Mouse (Mus musculus) gonadal fat pad, adult 2 months (tissue): ENCODE measurements around the gene Aurkaip1. TPM values are rescaled to one million over a fixed set of nuclear protein-coding genes. Genes with fewer than 3 reads are reported as not detected.

ENCODE experiments used
- DNase-seq: peaks from one replicate; pipeline ENCODE4 v3.0.0-alpha.2; 2012; ENCODE audit warnings: low read depth
- polyA plus RNA-seq: library from polyadenylated mRNA; depleted of rRNA; stranded (reverse); fragments of >200 nt; gene quantifications from 2 replicates; pipeline ENCODE4 v1.2.3, GENCODE M21; 2012

Aurkaip1 gene
- polyA plus RNA-seq, 1 experiment = 145 TPM

DNA sequence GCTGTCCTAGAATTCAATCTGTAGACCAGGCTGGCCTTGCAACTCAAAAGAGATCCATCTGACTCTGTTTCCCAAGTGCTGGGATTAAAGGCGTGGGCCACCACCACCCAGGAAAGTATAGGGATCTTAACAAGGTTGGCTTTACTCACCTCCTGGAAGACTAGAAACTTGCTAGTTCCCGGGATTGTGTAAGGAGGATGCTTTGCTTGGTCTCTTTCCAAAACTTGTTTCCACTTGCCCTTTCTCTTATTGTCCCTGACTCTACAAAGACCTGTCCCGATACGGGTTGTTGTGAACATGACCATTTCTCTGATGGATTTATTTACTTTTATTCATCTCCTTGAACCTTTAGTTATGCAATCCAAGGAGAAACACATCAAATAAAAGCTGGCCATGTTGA lies 1.2 kb upstream of the Aurkaip1 start:
- peak; percentile 97 for DNase-seq

GRCm38 (mm10) chr4:155830596-155830995 lies 476 bp upstream of the Aurkaip1 start:
- DNase-seq = no peak

DNA sequence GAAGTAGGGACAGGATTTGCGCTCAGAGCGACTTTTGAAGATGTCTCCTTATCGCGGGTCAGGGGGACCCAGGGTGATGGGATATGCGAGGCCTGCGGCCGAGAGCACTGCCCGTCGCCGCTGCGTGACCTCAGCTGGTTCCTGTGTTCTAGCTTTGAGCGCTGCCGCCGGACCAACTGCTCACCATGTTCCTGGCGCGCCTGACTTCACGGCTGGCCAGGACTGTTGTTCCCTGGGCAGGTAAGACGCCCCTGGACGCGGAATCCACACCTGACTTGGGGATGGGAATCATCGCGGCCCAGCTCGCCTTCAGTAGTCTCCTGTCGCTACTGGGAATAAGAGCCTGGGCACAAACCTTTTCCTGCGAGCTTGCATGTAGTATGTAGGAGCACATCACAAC lies 759 bp downstream of the Aurkaip1 start:
- no peak for DNase-seq

DNA sequence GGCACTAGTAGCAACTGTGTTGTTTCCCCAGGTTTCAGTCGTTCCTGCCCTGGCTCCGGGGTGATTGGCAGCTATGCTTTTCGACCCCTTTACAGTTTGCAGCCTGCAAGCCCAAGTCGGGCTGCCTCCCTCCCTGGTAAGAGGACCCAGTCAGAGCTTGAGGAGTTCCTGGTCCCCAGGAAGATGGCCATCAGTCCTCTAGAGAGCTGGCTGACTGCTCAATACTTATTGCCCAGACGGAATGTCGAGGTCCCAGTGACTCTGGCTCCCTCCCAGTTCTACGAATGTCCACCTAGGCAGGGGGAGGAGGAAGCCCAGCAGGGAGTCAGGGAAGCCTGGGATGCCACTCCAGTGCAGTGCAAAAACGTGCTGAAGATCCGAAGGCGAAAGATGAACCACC lies 1.2 kb downstream of the Aurkaip1 start:
- no peak for DNase-seq

DNA sequence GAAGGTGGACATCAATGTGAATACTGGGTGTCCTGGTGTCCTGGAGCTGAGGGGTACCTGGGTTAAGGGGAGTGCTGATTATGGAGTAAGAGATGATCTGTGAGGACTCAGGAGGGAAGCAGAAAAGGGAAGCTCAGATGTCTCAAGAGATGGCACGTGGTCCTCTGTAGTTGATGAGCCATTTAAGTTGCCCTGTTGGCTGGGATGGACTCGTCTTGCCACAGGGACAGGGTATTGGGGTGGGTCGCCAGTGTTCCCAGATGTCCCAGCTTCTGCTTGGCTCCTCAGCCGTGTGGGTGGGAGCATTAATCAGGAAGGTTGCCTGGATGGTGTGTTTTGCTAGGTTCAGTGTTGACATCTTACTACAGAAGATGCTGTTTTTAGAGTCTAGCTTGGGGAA lies 2.2 kb downstream of the Aurkaip1 start:
- DNase-seq = no peak

- no peak for DNase-seq
Measured at GRCm38 (mm10) chr4:155833836-155834235, 2.8 kb downstream of the Aurkaip1 start.

- no peak for DNase-seq
Measured at GRCm38 (mm10) chr4:155837404-155838010, 6.4 kb downstream of the Aurkaip1 start.

DNA sequence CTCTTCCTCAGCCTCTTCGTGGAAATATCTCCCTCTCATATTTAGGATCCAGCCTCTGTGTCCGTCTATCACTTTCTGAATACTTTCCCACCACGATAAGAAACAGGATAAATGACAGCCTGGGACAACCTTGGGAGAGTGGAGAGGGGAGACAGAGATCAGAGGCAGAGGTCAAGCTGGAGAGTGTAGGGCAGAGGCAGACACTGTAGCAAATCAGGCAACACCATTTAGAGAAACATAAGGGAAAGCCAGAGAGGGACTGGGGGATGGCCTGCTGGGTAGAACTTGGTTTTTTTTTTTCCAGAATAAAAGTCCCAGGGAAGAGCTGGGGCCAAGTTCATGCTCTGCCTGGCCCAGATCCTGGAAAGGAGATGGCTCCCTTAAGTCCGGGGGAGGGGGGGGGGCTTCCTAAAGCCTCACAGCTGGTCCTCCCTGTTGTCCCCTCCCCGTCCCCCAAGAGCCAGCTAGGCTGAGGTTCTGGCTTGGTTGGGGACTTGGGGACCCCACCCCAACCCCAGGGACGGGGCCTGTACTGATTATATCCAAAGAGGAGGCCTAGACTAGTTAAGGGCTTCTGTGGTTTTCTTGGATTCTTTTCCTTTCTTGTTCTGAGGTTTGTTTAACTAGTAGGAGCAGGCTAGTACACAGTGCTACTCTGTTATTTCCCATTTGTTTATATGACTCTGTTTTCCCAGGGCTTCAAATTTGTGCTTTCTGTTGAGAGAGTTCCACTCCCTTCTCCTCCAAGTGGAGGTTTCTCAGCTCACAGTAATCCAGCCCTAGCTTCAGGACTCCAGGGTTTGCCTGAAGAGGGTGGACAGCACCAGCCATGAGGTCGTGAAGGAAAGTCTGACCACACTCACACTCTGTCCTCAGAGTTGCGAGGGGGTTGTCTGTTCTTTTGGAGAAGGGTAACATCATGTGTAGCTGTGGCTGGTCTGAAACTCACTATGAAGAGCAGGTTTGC lies 7.4 kb downstream of the Aurkaip1 start:
- DNase-seq = no peak

DNA sequence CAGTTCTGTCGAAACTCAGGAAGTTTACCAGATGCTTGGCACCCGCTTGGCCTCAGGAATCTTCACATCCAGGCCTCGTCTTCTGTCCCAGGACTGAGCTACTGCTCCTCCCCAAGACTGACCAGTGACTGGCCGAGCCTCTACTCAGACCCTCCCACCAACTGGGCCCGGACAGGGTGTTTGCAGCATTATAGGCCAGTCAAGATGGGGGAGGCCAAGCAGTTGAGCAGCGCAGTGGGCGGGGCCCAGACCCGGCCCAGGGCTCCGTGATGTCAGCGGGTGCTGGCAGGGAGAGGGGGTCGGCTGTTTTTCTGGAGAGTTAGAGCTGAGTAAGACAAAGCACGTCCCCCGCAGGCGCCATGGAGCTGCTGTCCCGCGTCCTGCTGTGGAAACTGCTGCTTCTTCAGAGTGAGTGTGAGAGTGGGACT lies 8.4 kb downstream of the Aurkaip1 start, which contains the start of gene Mxra8:
TSS of gene Mxra8 (plus strand) at position 198 of the 428 bp plus-strand sequence.
- DNase-seq = no peak

DNA sequence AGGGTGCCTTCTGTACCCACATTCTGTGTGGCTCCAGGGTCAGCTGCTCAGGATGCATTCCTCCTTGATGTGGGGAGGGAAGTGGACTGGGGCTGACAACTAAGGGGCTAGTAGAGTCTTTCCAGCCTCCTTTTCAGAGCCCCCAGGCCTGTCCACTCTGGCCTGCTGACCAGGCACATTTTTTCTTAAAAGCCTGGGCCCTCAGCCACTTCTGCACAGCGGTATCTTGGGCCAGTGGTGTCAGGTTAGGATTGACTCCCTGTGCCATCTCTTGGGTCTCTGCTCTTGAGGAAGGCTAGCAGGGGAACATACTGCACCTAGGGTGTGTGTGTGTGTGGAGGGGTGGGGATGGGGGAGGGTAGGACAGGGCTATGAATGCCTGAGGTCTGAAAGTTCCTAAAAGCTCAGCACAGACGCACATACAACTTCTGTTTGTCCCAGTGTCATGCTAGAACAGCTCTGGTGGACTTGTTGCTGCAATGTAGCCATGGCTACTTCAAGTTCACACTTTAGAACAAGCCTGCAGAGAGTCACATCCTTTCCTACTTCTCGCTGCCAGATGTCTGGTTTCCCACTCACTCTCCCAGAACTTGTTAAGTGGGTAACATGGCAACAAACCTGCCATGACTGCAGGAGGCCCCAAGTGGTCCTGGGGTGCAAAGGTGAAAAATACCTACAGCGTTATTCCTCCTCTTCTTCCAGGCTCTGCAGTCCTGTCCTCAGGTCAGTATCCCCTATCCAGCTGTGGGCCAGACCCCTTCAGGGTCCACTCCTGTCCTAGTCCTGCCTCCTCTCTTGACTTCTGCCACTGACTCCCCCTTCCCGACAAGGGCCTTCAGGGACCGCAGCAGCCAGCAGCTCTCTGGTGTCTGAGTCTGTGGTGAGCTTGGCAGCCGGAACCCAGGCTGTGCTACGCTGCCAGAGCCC lies 9.3 kb downstream of the Aurkaip1 start:
- no peak for DNase-seq

DNA sequence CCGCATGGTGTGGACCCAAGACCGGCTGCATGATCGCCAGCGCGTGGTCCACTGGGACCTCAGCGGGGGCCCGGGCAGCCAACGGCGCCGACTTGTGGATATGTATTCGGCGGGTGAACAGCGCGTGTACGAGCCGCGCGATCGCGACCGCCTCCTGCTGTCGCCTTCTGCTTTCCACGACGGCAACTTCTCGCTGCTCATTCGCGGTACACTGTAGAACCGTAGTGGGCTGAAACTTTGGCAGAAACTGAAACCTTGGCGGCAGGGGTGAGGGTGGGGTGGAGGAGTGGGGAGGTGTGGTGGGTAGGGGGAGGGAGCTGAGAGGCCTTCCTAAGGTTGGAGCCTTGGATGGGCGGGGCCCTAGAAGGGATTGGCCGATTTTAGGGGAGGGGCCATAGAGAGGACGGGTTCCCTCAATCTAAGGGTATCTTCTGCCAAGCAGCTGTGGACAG lies 10.0 kb downstream of the Aurkaip1 start:
- no peak for DNase-seq

DNA sequence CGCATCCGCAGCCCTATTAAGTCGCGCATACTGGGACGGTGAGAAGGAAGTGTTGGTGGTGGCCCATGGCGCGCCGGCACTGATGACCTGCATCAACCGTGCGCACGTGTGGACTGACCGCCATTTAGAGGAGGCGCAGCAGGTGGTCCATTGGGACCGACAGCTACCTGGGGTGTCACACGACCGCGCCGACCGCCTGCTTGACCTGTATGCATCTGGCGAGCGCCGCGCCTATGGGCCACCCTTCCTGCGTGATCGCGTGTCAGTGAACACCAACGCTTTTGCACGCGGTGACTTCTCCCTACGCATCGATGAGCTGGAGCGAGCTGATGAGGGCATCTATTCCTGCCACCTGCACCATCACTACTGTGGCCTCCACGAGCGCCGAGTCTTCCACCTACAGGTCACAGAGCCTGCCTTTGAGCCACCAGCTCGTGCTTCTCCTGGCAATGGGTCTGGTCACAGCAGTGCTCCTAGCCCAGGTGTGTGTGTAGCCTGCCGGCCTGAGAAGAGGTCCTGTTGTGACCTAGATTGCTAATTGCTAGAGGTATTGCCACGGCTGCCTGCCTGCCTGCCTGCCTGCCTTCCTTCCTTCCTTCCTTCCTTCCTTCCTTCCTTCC lies 10.7 kb downstream of the Aurkaip1 start:
- no peak for DNase-seq

DNA sequence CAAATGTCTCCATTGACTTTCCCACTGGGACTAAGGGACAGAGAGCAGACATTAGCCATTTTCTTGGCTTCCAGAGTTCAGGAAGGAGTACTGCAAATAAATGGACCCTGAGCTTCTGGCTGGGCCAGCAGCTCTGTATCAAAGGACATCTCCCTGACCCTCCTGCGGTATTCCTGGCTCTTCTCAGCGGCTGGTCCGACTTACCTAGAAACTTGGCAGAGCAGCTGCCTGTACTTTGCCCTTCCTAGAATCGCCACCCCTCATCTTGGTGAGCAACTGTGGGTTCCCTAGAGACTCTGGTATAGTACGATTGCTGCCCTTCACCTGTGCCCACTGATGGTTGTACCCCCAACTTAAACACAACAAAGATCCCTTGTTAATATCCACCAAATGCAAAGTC lies 12.2 kb downstream of the Aurkaip1 start:
- no peak for DNase-seq

GRCm38 (mm10) chr4:155846871-155847578 lies 16.0 kb downstream of the Aurkaip1 start, which contains the start of gene Dvl1:
Gene Dvl1 (plus strand): TSS chr4:155847402.
- DNase-seq = no peak

GRCm38 (mm10) chr4:155847591-155848352 lies 16.7 kb downstream of the Aurkaip1 start:
- no peak for DNase-seq

- DNase-seq = no peak
Measured at GRCm38 (mm10) chr4:155848434-155849095, 17.5 kb downstream of the Aurkaip1 start.

GRCm38 (mm10) chr4:155849391-155849790 lies 18.3 kb downstream of the Aurkaip1 start:
- no peak for DNase-seq

GRCm38 (mm10) chr4:155849792-155850451 lies 18.9 kb downstream of the Aurkaip1 start:
- no peak for DNase-seq

GRCm38 (mm10) chr4:155851368-155851767 lies 20.3 kb downstream of the Aurkaip1 start:
- no peak for DNase-seq
